Mouse (Mus musculus): ENCODE data around the gene BC049730. TPM values are rescaled to one million over a fixed set of nuclear protein-coding genes. Genes with fewer than 3 reads are reported as not detected.

The BC049730 gene
- polyA plus RNA-seq, 1 experiment from 2014 or later = not detected

- DNase-seq (ENCODE audit: low spot score) = no peak
Observed at GRCm38 (mm10) chr7:24761161-24761560, 52.1 kb downstream of the BC049730 start.

- DNase-seq (ENCODE audit: low spot score) = no peak
Observed at GRCm38 (mm10) chr7:24762574-24762973, 53.5 kb downstream of the BC049730 start.

Other genes starting within 250 kb of the BC049730 start
- gene Plaur, start 246.8 kb upstream of the BC049730 start, polyA plus RNA-seq (2015; fragmentation: Nextera tagmentation; extraction: Ambion mirVana) = 3.0 and 3.4 TPM in 2 replicates
- gene Cadm4, start 227.2 kb upstream of the BC049730 start, polyA plus RNA-seq (2015; fragmentation: Nextera tagmentation; extraction: Ambion mirVana) = 0.71 and 0.83 TPM in 2 replicates
- gene Zfp428, start 202.2 kb upstream of the BC049730 start, polyA plus RNA-seq (2015; fragmentation: Nextera tagmentation; extraction: Ambion mirVana) = 16.5 and 16.7 TPM in 2 replicates
- 0.07 TPM in 1 of 2 replicates, not detected in the other for gene AC161166.1, start 196.8 kb upstream of the BC049730 start, polyA plus RNA-seq (2015; fragmentation: Nextera tagmentation; extraction: Ambion mirVana)
- gene Irgq, start 178.6 kb upstream of the BC049730 start, polyA plus RNA-seq (2015; fragmentation: Nextera tagmentation; extraction: Ambion mirVana) = 5.5 and 5.7 TPM in 2 replicates
- gene Pinlyp, start 163.1 kb upstream of the BC049730 start, polyA plus RNA-seq (2015; fragmentation: Nextera tagmentation; extraction: Ambion mirVana) = 1.8 and 2.4 TPM in 2 replicates
- 61.0 and 66.5 TPM in 2 replicates for gene Xrcc1, start 163.0 kb upstream of the BC049730 start, polyA plus RNA-seq (2015; fragmentation: Nextera tagmentation; extraction: Ambion mirVana)
- gene Ethe1, start 121.7 kb upstream of the BC049730 start, polyA plus RNA-seq (2015; fragmentation: Nextera tagmentation; extraction: Ambion mirVana) = 39.2 and 39.9 TPM in 2 replicates
- 0.48 and 0.71 TPM in 2 replicates for gene Zfp575, start 121.6 kb upstream of the BC049730 start, polyA plus RNA-seq (2015; fragmentation: Nextera tagmentation; extraction: Ambion mirVana)
- gene Phldb3, start 98.5 kb upstream of the BC049730 start, polyA plus RNA-seq (2015; fragmentation: Nextera tagmentation; extraction: Ambion mirVana) = 0.47 and 0.73 TPM in 2 replicates
- 1.8 and 2.2 TPM in 2 replicates for gene Lypd3, start 72.7 kb upstream of the BC049730 start, polyA plus RNA-seq (2015; fragmentation: Nextera tagmentation; extraction: Ambion mirVana)
- not detected in 2 replicates for gene Tex101, start 32.6 kb upstream of the BC049730 start, polyA plus RNA-seq (2015; fragmentation: Nextera tagmentation; extraction: Ambion mirVana)
- 0.31 TPM in 1 of 2 replicates, not detected in the other for gene Gm4763, start 17.7 kb downstream of the BC049730 start, polyA plus RNA-seq (2015; fragmentation: Nextera tagmentation; extraction: Ambion mirVana)
- gene Cd177, start 51.1 kb downstream of the BC049730 start, polyA plus RNA-seq (2015; fragmentation: Nextera tagmentation; extraction: Ambion mirVana) = 0.49 and 0.86 TPM in 2 replicates
- 0.98 and 1.1 TPM in 2 replicates for gene Ceacam10, start 68.0 kb downstream of the BC049730 start, polyA plus RNA-seq (2015; fragmentation: Nextera tagmentation; extraction: Ambion mirVana)
- gene Gm9844, start 153.0 kb downstream of the BC049730 start, polyA plus RNA-seq (2015; fragmentation: Nextera tagmentation; extraction: Ambion mirVana) = 12.1 and 19.0 TPM in 2 replicates
- gene Lypd4, start 160.7 kb downstream of the BC049730 start, polyA plus RNA-seq (2015; fragmentation: Nextera tagmentation; extraction: Ambion mirVana) = not detected in 2 replicates
- gene Dmrtc2, start 160.8 kb downstream of the BC049730 start, polyA plus RNA-seq (2015; fragmentation: Nextera tagmentation; extraction: Ambion mirVana) = 0.08 and 0.10 TPM in 2 replicates
- gene Rps19, start 175.1 kb downstream of the BC049730 start, polyA plus RNA-seq (2015; fragmentation: Nextera tagmentation; extraction: Ambion mirVana) = 2,922 and 3,108 TPM in 2 replicates
- gene Cd79a, start 188.1 kb downstream of the BC049730 start, polyA plus RNA-seq (2015; fragmentation: Nextera tagmentation; extraction: Ambion mirVana) = 1.1 and 1.5 TPM in 2 replicates
- gene Arhgef1, start 193.7 kb downstream of the BC049730 start, polyA plus RNA-seq (2015; fragmentation: Nextera tagmentation; extraction: Ambion mirVana) = 244 and 341 TPM in 2 replicates
- not detected in 2 replicates for gene Gm4881, start 235.3 kb downstream of the BC049730 start, polyA plus RNA-seq (2015; fragmentation: Nextera tagmentation; extraction: Ambion mirVana)